Mouse (Mus musculus): ENCODE results near the gene Cgas.

Cgas gene

DNA sequence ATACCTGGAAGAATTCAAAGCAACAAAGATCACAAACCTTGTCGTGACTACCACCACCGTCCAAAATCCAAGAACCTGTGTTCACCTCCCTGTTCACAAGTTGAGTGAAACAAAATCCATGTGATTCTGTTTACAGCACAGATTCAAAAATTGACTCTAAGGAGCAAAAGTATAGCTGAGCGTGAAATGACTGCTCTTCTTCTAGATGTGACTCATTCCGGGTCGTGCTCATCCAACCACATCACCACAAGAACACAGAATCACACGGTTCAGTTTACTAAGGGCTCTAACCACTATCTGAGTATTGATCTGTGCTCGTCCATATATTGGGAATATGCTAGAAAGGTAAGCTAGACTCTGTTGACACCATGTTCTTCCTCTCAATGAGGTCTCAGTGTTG lies 56.1 kb downstream of the Cgas start:
- no peak for DNase-seq (ENCODE audit: low spot score in 2 of 2)

DNA sequence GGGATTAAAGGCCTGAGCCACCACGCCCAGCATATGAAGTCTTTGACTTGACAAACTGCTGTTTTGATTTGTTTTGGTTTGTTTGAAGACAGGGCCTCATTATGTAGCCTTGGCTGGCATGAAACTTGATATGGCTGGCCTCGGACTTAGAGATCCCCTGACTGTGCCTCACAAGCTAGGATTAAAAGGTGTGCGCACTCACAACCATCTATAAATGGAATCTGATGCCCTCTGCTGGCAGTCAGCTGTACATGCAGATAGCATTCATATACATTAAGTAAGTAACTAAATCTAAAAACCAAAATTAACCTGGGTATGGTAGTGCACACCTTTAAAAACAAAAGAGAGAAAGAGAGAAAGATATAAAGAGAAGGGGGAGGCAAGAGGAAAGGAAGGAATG lies 57.1 kb downstream of the Cgas start:
- no peak for DNase-seq (ENCODE audit: low spot score in 2 of 2)

Data from left cerebral cortex, adult 9 months (tissue).